Mouse (Mus musculus): Measurements from ENCODE around the gene Polg2. TPM values are rescaled to one million over a fixed set of nuclear protein-coding genes. Genes with fewer than 3 reads are reported as not detected.

Gene Polg2
- total and polyA plus RNA-seq, 3 experiments = 12.1 to 12.5 (median 12.3) TPM

- Histone ChIP-seq H3K4me3 (replicated peaks in 1 of 3; ENCODE audit: low read depth in 2 of 3, low read length in 2 of 3, poor library complexity in 1 of 3) (no peak overlapping the region), H3K36me3 (replicated peaks in 1 of 2; ENCODE audit: control insufficient read depth in 1 of 2, insufficient read depth in 1 of 2, low read length in 1 of 2) (peaks cover 65 to 82% of the 10 kb centered on the region in 2 experiments), H3K9me3 (replicated peaks; ENCODE audit: low read length) (peaks cover 6% of the 10 kb centered on the region), H3K27ac (ENCODE audit: insufficient read depth, low read depth) (no peak overlapping the region), H3K4me1 (ENCODE audit: control insufficient read depth in 1 of 2, insufficient read depth in 2 of 2) (peaks cover 0 to 2% of the 10 kb centered on the region in 2 experiments; a peak in 2 of 4 replicates), H3K27me3 (replicated peaks) (no peaks in the 10 kb centered on the region), H3K79me2 (replicated peaks; ENCODE audit: control insufficient read depth, extremely low read depth, insufficient read depth, poor library complexity, severe bottlenecking) (no peaks in the 10 kb centered on the region), H3K9ac (ENCODE audit: insufficient read depth, low read depth) (no peak overlapping the region), H3K4me2 (ENCODE audit: insufficient read depth, low read depth, poor library complexity, severe bottlenecking) (no peak overlapping the region)
- no peak for TF ChIP-seq ZKSCAN1 (IDR thresholded peaks at IDR 0.05; ENCODE audit: borderline replicate concordance, low read depth, low read length)
- dilution Hi-C loops (cut with MboI; ENCODE audit: extremely low pct_ligation_motif_present, extremely low pct_unique_long_range_greater_than_20kb, low sequenced_read_pairs) = no loop called here
- in situ Hi-C loops (cut with MboI; ENCODE audit: low pct_ligation_motif_present, low pct_unique_long_range_greater_than_20kb, low sequenced_read_pairs) = no loop called here
- DNase-seq (ENCODE audit: extremely low read depth) = no peak
Observed at GRCm38 (mm10) chr11:106802069-106802627, 22.8 kb upstream of the Polg2 start.

DNA sequence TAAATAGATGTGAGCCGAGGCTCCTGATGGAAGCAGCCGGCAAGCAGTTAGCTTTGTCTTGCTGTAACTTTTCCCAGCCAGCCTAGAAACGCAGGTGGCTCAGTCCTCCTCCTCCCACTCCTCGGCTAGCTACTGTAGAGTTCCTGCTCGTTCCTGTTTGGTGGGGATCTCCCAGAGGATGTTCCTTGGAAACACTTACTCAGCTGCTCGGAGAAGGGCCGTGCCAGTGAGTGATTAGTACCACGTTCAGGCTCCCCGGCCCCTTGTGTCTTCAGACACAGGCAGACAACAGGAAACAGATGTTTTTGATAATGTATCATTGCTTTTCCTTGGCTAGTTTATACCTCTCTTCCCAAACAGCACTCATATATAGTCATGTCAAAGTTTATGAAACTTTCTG lies 16.3 kb upstream of the Polg2 start:
- H3K4me1 ChIP-seq (ENCODE audit: control insufficient read depth in 1 of 2, insufficient read depth in 2 of 2) = peaks cover 0 to 13% of the 10 kb centered on the region in 2 experiments; a peak in 1 of 4 replicates
- H3K4me2 ChIP-seq (ENCODE audit: insufficient read depth, low read depth, poor library complexity, severe bottlenecking) = no peak overlapping the region
- no peak overlapping the region for H3K4me3 ChIP-seq (replicated peaks in 1 of 3; ENCODE audit: low read depth in 2 of 3, low read length in 2 of 3, poor library complexity in 1 of 3)
- DNase-seq (ENCODE audit: extremely low read depth) = no peak
- dilution Hi-C loops (cut with MboI; ENCODE audit: extremely low pct_ligation_motif_present, extremely low pct_unique_long_range_greater_than_20kb, low sequenced_read_pairs) (no loop called here), in situ Hi-C loops (cut with MboI; ENCODE audit: low pct_ligation_motif_present, low pct_unique_long_range_greater_than_20kb, low sequenced_read_pairs) (no loop called here)
- no peaks in the 10 kb centered on the region for H3K79me2 ChIP-seq (replicated peaks; ENCODE audit: control insufficient read depth, extremely low read depth, insufficient read depth, poor library complexity, severe bottlenecking)
- TF ChIP-seq ZKSCAN1 (IDR thresholded peaks at IDR 0.05; ENCODE audit: borderline replicate concordance, low read depth, low read length) (no peak), CHD1 (IDR thresholded peaks at IDR 0.05; ENCODE audit: low read depth, low read length) (no peak), ZNF384 (IDR thresholded peaks at IDR 0.05; ENCODE audit: low read depth, low read length) (no peak), USF2 (conservative IDR thresholded peaks at IDR 0.05; ENCODE audit: low read depth, low read length) (no peak), CHD2 (IDR thresholded peaks at IDR 0.05; ENCODE audit: low read length) (no peak), POLR2AphosphoS2 (IDR thresholded peaks at IDR 0.05; ENCODE audit: low read depth, low read length) (no peak), PAX5 (IDR thresholded peaks at IDR 0.05; ENCODE audit: low read length) (no peak), MYC (IDR thresholded peaks at IDR 0.05; ENCODE audit: low read depth, low read length) (no peak), TBP (conservative IDR thresholded peaks at IDR 0.05; ENCODE audit: low read depth, low read length) (no peak), USF1 (IDR thresholded peaks at IDR 0.05; ENCODE audit: low read depth, low read length) (no peak), MEF2A (IDR thresholded peaks at IDR 0.05; ENCODE audit: borderline replicate concordance, low read depth, low read length) (no peak)
- no peak overlapping the region for H3K27ac ChIP-seq (ENCODE audit: insufficient read depth, low read depth)
- no peak overlapping the region for H3K9ac ChIP-seq (ENCODE audit: insufficient read depth, low read depth)
- no peaks in the 10 kb centered on the region for H3K27me3 ChIP-seq (replicated peaks)
- peaks cover 6% of the 10 kb centered on the region for H3K9me3 ChIP-seq (replicated peaks; ENCODE audit: low read length)
- H3K36me3 ChIP-seq (replicated peaks in 1 of 2; ENCODE audit: control insufficient read depth in 1 of 2, insufficient read depth in 1 of 2, low read length in 1 of 2) = peaks cover 53 to 89% of the 10 kb centered on the region in 2 experiments

- Histone ChIP-seq H3K9me3 (replicated peaks; ENCODE audit: low read length) (peaks cover 6% of the 10 kb centered on the region), H3K4me1 (ENCODE audit: control insufficient read depth in 1 of 2, insufficient read depth in 2 of 2) (peaks cover 0 to 21% of the 10 kb centered on the region in 2 experiments; a peak in 1 of 4 replicates), H3K9ac (ENCODE audit: insufficient read depth, low read depth) (no peak overlapping the region), H3K36me3 (replicated peaks in 1 of 2; ENCODE audit: control insufficient read depth in 1 of 2, insufficient read depth in 1 of 2, low read length in 1 of 2) (peaks cover 37 to 72% of the 10 kb centered on the region in 2 experiments), H3K4me3 (replicated peaks in 1 of 3; ENCODE audit: low read depth in 2 of 3, low read length in 2 of 3, poor library complexity in 1 of 3) (no peak overlapping the region), H3K4me2 (ENCODE audit: insufficient read depth, low read depth, poor library complexity, severe bottlenecking) (no peak overlapping the region), H3K27ac (ENCODE audit: insufficient read depth, low read depth) (no peak overlapping the region), H3K79me2 (replicated peaks; ENCODE audit: control insufficient read depth, extremely low read depth, insufficient read depth, poor library complexity, severe bottlenecking) (peaks cover 6% of the 10 kb centered on the region), H3K27me3 (replicated peaks) (no peaks in the 10 kb centered on the region)
- in situ Hi-C loops (cut with MboI; ENCODE audit: low pct_ligation_motif_present, low pct_unique_long_range_greater_than_20kb, low sequenced_read_pairs) (no loop called here), dilution Hi-C loops (cut with MboI; ENCODE audit: extremely low pct_ligation_motif_present, extremely low pct_unique_long_range_greater_than_20kb, low sequenced_read_pairs) (no loop called here)
- peak; percentile 42 for DNase-seq (ENCODE audit: extremely low read depth)
- TF ChIP-seq CTCF (conservative IDR thresholded peaks at IDR 0.05 in 1 of 2, IDR thresholded peaks at IDR 0.05 in 1 of 2; ENCODE audit: low read depth in 2 of 2, low read length in 2 of 2) = peak; percentile 22 to 62; a peak in 2 of 4 replicates
- no peak for TF ChIP-seq MAZ (IDR thresholded peaks at IDR 0.05; ENCODE audit: low read depth, low read length)
- TF ChIP-seq SIN3A (IDR thresholded peaks at IDR 0.05; ENCODE audit: low read length) = no peak
- TF ChIP-seq USF2 (conservative IDR thresholded peaks at IDR 0.05; ENCODE audit: low read depth, low read length) = no peak
- TF ChIP-seq HCFC1 (IDR thresholded peaks at IDR 0.05; ENCODE audit: low read depth, low read length) = no peak
- no peak for TF ChIP-seq TBP (conservative IDR thresholded peaks at IDR 0.05; ENCODE audit: low read depth, low read length)
- TF ChIP-seq ETS1 (conservative IDR thresholded peaks at IDR 0.05; ENCODE audit: low read depth, low read length) = no peak
- TF ChIP-seq PAX5 (IDR thresholded peaks at IDR 0.05; ENCODE audit: low read length) = no peak
- TF ChIP-seq ZKSCAN1 (IDR thresholded peaks at IDR 0.05; ENCODE audit: borderline replicate concordance, low read depth, low read length) = no peak
- no peak for TF ChIP-seq EP300 (IDR thresholded peaks at IDR 0.05; ENCODE audit: low read length)
- peak; percentile 25 for TF ChIP-seq RAD21 (IDR thresholded peaks at IDR 0.05; ENCODE audit: low read depth, low read length)
- no peak for TF ChIP-seq MAFK (IDR thresholded peaks at IDR 0.05; ENCODE audit: insufficient replicate concordance, low read length)
- no peak for TF ChIP-seq POLR2A (IDR thresholded peaks at IDR 0.05; ENCODE audit: low read depth, low read length)
- TF ChIP-seq SMC3 (IDR thresholded peaks at IDR 0.05; ENCODE audit: low read depth, low read length) = peak; percentile 61
- TF ChIP-seq JUND (conservative IDR thresholded peaks at IDR 0.05; ENCODE audit: low read depth, low read length) = no peak
- no peak for TF ChIP-seq JUN (IDR thresholded peaks at IDR 0.05; ENCODE audit: insufficient read depth, low read depth, low read length)
- no peak for TF ChIP-seq E2F4 (IDR thresholded peaks at IDR 0.05; ENCODE audit: insufficient replicate concordance, low read depth, low read length)
Observed at GRCm38 (mm10) chr11:106793846-106794245, 14.5 kb upstream of the Polg2 start.
